Mouse (Mus musculus): ENCODE measurements around the gene Atp10b. TPM values are rescaled to one million over a fixed set of nuclear protein-coding genes. Genes with fewer than 3 reads are reported as not detected.
A peak's percentile ranks its signal among the peaks of the same experiment; 100 is the strongest.
"Not testable (repeated sequence)": the region's sequence is repeated elsewhere in the genome, so short reads cannot be mapped to it uniquely, and the experiment has no call there.

Gene Atp10b
- 2.5 and 2.7 TPM in 2 replicates for polyA plus RNA-seq (2015; fragmentation: Nextera tagmentation; extraction: Ambion mirVana)

DNA sequence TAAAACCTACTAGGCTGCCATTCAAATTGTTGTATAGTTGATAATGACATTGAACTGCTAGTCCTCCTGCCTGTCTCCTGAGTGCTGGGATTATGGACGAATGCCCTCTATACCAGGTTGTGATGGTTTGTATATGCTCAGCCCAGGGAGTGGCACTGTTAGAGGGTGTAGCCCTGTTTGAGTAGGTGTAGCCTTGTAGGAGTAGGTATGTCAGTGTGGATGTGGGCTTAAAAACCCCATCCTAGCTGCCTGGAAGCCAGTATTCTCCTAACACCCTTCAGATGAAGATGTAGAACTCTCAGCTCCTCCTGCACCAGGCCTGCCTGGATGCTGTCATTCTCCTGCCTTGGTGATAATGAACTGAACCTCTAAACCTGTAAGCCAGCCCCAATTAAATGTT lies at the start of gene Atp10b:
Gene Atp10b (plus strand): TSS at position 301 of the 400 bp plus-strand sequence.
- no peaks in the 10 kb centered on the region for H3K27me3 ChIP-seq (replicated peaks; ENCODE audit: control insufficient read depth, insufficient read depth, low read length)
- ATAC-seq = no peak
- no peaks in the 10 kb centered on the region for H3K36me3 ChIP-seq (ENCODE audit: control insufficient read depth, insufficient read depth, low read length)
- no peak within 1 kb of the TSS for H3K27ac ChIP-seq (ENCODE audit: low read length)
- no peak within 1 kb of the TSS for H3K4me2 ChIP-seq (ENCODE audit: low read depth, low read length)
- no peak within 1 kb of the TSS for H3K4me3 ChIP-seq (ENCODE audit: low read length)
- no peaks in the 10 kb centered on the region for H3K9me3 ChIP-seq (ENCODE audit: control insufficient read depth, low read length)
- 63% methylated on average over 1 of the region's 1 CpGs for WGBS
- H3K4me1 ChIP-seq (ENCODE audit: control insufficient read depth, insufficient read depth, low read length) = 0 out of 2 replicates have a peak, but pooled peaks cover 3% of the 10 kb centered on the region
- H3K9ac ChIP-seq (ENCODE audit: low read depth, low read length) = no peak within 1 kb of the TSS

DNA sequence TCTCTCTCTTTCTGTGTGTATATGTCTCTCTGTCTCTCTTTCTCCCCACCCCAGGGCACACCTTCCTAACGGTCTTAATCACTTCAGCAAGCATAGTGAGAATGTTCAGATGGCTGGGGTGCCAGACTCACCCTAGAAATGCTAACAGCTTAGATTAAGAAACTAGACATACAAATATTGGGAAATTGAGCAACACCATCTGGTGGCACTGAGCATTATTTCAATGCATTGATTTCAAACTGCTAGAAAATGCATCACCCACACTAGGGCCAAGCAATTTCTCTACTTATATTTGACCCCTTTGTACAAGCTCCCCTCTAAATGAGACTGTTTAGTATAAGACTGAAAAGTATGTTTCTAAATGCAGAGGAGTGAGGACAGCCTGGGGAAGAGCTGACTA lies 48.3 kb upstream of the Atp10b start:
- Histone ChIP-seq H3K27ac (ENCODE audit: low read length) (no peak overlapping the region), H3K9me3 (ENCODE audit: control insufficient read depth, low read length) (no peaks in the 10 kb centered on the region), H3K4me3 (ENCODE audit: low read length) (no peak overlapping the region), H3K4me2 (ENCODE audit: low read depth, low read length) (no peak overlapping the region), H3K27me3 (replicated peaks; ENCODE audit: control insufficient read depth, insufficient read depth, low read length) (no peaks in the 10 kb centered on the region), H3K36me3 (ENCODE audit: control insufficient read depth, insufficient read depth, low read length) (no peaks in the 10 kb centered on the region), H3K4me1 (ENCODE audit: control insufficient read depth, insufficient read depth, low read length) (no peaks in the 10 kb centered on the region), H3K9ac (ENCODE audit: low read depth, low read length) (no peak overlapping the region)
- no peak for ATAC-seq
- 51% methylated on average over 1 of the region's 1 CpGs for WGBS

DNA sequence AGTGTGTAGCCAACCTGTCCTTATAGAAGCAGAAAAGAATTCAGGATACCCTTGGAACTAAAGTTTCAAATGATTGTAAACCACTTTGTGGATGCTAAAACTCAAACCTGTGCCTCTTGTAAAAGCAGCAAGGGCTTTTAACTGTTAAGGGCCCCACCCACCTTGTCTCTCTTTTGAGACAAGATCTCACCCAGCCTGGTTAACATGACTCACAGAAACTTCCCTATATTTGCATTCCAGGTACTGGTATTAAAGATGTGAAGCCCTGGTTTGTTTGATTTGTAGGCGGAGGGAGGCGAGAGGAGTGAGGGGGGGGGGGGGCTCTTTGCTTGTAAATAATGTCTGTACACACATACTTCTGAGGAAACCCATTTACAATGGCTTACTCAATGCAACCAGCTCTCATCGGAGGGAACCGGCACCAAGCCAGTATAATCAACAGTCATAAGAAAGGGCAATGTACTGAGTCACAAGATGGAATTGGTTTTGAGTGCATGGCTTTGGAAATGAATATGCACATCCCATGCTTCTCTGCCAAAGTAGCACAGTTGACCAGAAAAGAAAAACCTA lies 23.7 kb upstream of the Atp10b start:
- Histone ChIP-seq H3K9me3 (ENCODE audit: control insufficient read depth, low read length) (no peaks in the 10 kb centered on the region), H3K36me3 (ENCODE audit: control insufficient read depth, insufficient read depth, low read length) (no peaks in the 10 kb centered on the region), H3K9ac (ENCODE audit: low read depth, low read length) (no peak overlapping the region), H3K27ac (ENCODE audit: low read length) (no peak overlapping the region), H3K4me1 (ENCODE audit: control insufficient read depth, insufficient read depth, low read length) (no peaks in the 10 kb centered on the region), H3K27me3 (replicated peaks; ENCODE audit: control insufficient read depth, insufficient read depth, low read length) (no peaks in the 10 kb centered on the region), H3K4me3 (ENCODE audit: low read length) (no peak overlapping the region), H3K4me2 (ENCODE audit: low read depth, low read length) (no peak overlapping the region)
- whole genome bisulfite sequencing = 65% methylated on average over 4 of the region's 4 CpGs
- no peak for ATAC-seq

DNA sequence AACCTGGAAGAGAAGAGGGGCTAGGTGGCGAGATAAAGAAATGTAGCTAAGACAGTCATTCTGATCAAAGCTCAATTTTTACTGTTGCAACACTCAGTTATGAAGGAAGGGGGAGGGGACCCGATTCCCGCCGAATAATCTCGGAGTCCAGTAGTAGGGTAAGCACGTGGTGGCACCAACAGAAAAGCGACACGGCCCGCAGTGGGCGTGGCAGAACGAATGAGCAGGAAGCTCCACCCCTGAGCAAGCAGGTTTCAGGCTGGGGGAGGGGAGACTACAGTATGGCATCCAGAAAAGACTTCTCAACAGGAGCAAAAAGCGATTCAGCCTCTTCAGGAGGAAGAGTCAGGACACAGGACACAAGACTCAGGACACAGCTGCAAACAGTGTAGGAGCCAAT lies 23.1 kb upstream of the Atp10b start:
- H3K27me3 ChIP-seq (replicated peaks; ENCODE audit: control insufficient read depth, insufficient read depth, low read length); H3K27ac ChIP-seq (ENCODE audit: low read length); H3K4me3 ChIP-seq (ENCODE audit: low read length); H3K9ac ChIP-seq (ENCODE audit: low read depth, low read length); ATAC-seq; H3K4me2 ChIP-seq (ENCODE audit: low read depth, low read length); H3K9me3 ChIP-seq (ENCODE audit: control insufficient read depth, low read length); H3K4me1 ChIP-seq (ENCODE audit: control insufficient read depth, insufficient read depth, low read length); H3K36me3 ChIP-seq (ENCODE audit: control insufficient read depth, insufficient read depth, low read length): not testable (repeated sequence)
- WGBS = 70% methylated on average over 11 of the region's 12 CpGs

DNA sequence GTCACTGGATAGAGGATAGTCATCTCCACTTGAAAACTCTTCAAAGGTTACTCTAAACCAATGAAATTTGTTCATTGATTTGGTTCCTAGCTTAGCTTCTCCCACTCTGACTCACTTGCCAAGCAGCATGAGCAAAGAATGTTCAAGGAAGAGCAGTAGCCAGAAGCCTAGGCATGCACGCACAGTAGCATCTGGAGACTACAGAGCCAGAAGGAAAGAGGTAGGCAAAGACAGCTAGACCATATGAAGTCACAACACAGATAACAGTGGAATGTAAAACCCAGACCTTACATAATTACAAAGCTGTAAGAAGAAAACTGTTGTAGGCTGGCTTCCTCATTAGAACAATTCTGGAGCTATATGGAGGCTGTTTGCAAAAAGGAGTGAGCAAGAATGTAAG lies 8.4 kb upstream of the Atp10b start:
- Histone ChIP-seq H3K27ac (ENCODE audit: low read length) (no peak overlapping the region), H3K9ac (ENCODE audit: low read depth, low read length) (no peak overlapping the region), H3K36me3 (ENCODE audit: control insufficient read depth, insufficient read depth, low read length) (no peaks in the 10 kb centered on the region), H3K4me2 (ENCODE audit: low read depth, low read length) (no peak overlapping the region), H3K9me3 (ENCODE audit: control insufficient read depth, low read length) (no peaks in the 10 kb centered on the region), H3K27me3 (replicated peaks; ENCODE audit: control insufficient read depth, insufficient read depth, low read length) (no peaks in the 10 kb centered on the region), H3K4me3 (ENCODE audit: low read length) (no peak overlapping the region), H3K4me1 (ENCODE audit: control insufficient read depth, insufficient read depth, low read length) (0 out of 2 replicates have a peak, but pooled peaks cover 3% of the 10 kb centered on the region)
- ATAC-seq = no peak
- WGBS = 89% methylated on average over 1 of the region's 1 CpGs

DNA sequence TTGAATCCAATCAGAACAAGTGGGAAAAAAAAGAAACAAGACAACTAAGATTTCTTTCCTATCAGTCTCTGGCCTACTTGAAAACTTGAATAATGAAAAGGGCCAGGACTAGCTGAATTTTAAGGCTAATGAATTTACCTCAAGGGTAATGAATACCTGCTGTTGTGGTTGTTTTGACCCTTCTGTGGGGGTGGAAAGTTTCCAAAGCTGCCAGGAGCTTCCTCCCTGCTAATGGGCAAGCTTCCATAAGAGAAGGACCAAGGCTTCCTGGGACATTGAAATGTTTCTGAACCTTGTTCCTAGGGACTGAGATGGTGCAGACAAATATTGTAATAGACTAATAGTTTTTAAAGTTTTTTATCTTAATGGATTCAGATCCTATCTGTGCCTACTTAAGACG lies 6.9 kb upstream of the Atp10b start:
- no peaks in the 10 kb centered on the region for H3K9me3 ChIP-seq (ENCODE audit: control insufficient read depth, low read length)
- no peak overlapping the region for H3K4me3 ChIP-seq (ENCODE audit: low read length)
- no peaks in the 10 kb centered on the region for H3K27me3 ChIP-seq (replicated peaks; ENCODE audit: control insufficient read depth, insufficient read depth, low read length)
- no peak overlapping the region for H3K9ac ChIP-seq (ENCODE audit: low read depth, low read length)
- no peak overlapping the region for H3K4me2 ChIP-seq (ENCODE audit: low read depth, low read length)
- H3K4me1 ChIP-seq (ENCODE audit: control insufficient read depth, insufficient read depth, low read length) = 0 out of 2 replicates have a peak, but pooled peaks cover 3% of the 10 kb centered on the region
- no peaks in the 10 kb centered on the region for H3K36me3 ChIP-seq (ENCODE audit: control insufficient read depth, insufficient read depth, low read length)
- no peak overlapping the region for H3K27ac ChIP-seq (ENCODE audit: low read length)
- WGBS = 86% methylated on average over 1 of the region's 1 CpGs
- ATAC-seq = no peak

DNA sequence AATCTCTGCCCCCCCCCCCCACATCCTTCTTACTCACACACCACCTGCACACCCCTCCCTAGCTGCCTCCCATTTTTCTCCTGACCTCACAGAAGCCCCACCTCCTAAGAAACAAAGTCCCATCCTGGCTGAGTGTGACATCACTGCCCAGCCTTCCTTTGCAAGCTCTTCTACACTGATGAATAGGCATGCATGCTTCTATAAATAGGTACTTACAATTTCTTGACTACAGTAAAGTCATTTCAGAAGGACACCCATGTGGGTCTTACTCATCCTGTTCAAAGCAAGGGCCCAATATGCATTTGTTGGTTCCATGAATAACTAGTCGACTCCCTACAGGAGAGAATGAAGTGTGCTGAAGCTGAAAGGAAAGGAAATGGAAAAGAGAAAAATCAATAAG lies 5.5 kb upstream of the Atp10b start:
- Histone ChIP-seq H3K9ac (ENCODE audit: low read depth, low read length) (no peak overlapping the region), H3K9me3 (ENCODE audit: control insufficient read depth, low read length) (no peaks in the 10 kb centered on the region), H3K27ac (ENCODE audit: low read length) (no peak overlapping the region), H3K4me2 (ENCODE audit: low read depth, low read length) (no peak overlapping the region), H3K36me3 (ENCODE audit: control insufficient read depth, insufficient read depth, low read length) (no peaks in the 10 kb centered on the region), H3K27me3 (replicated peaks; ENCODE audit: control insufficient read depth, insufficient read depth, low read length) (no peaks in the 10 kb centered on the region), H3K4me1 (ENCODE audit: control insufficient read depth, insufficient read depth, low read length) (0 out of 2 replicates have a peak, but pooled peaks cover 3% of the 10 kb centered on the region), H3K4me3 (ENCODE audit: low read length) (no peak overlapping the region)
- 85% methylated on average over 1 of the region's 1 CpGs for WGBS
- peak; percentile 66 for ATAC-seq

DNA sequence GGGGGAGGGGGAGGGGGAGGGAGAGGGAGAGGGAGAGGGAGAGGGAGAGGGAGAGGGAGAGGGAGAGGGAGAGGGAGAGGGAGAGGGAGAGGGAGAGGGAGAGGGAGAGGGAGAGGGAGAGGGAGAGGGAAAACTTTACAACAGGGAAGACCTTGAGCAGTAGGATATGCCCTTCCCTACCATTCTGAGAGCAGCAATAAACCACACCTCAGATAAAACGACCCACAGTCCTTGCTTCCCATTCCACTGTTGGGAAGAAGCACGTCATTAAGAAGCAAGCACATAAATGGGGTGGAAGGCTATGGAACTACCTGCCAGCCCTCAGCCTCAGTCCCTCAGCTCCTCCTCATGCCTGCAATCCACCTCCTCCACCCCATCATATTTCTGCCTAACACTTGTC lies 4.8 kb upstream of the Atp10b start:
- not testable (repeated sequence) for H3K4me1 ChIP-seq (ENCODE audit: control insufficient read depth, insufficient read depth, low read length); H3K9ac ChIP-seq (ENCODE audit: low read depth, low read length); H3K4me3 ChIP-seq (ENCODE audit: low read length); H3K27ac ChIP-seq (ENCODE audit: low read length); H3K9me3 ChIP-seq (ENCODE audit: control insufficient read depth, low read length); H3K27me3 ChIP-seq (replicated peaks; ENCODE audit: control insufficient read depth, insufficient read depth, low read length); H3K36me3 ChIP-seq (ENCODE audit: control insufficient read depth, insufficient read depth, low read length); H3K4me2 ChIP-seq (ENCODE audit: low read depth, low read length)
- 34% methylated on average over 2 of the region's 2 CpGs for WGBS
- ATAC-seq = peak; percentile 89

DNA sequence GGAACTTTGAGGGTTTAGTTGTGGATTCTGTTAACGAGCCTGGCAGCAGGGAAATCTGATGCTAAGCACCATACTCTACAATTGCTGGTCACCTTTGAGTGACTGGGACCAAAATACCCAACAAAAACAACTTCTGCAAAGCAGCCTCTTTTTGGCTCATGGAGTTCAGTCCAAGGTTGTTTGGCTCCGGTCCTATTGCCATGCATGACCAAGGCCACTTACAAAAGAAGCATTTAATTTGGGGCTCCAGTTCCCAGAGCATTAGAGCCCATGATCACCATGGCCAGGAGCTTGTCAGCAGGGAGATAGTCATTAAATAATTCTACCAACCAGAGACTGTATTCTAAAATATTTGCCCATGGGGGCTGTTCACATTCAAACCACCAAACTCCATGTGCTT lies 2.3 kb upstream of the Atp10b start:
- Histone ChIP-seq H3K4me2 (ENCODE audit: low read depth, low read length) (no peak overlapping the region), H3K9me3 (ENCODE audit: control insufficient read depth, low read length) (no peaks in the 10 kb centered on the region), H3K9ac (ENCODE audit: low read depth, low read length) (no peak overlapping the region), H3K27ac (ENCODE audit: low read length) (no peak overlapping the region), H3K4me3 (ENCODE audit: low read length) (no peak overlapping the region), H3K4me1 (ENCODE audit: control insufficient read depth, insufficient read depth, low read length) (0 out of 2 replicates have a peak, but pooled peaks cover 3% of the 10 kb centered on the region), H3K27me3 (replicated peaks; ENCODE audit: control insufficient read depth, insufficient read depth, low read length) (no peaks in the 10 kb centered on the region), H3K36me3 (ENCODE audit: control insufficient read depth, insufficient read depth, low read length) (no peaks in the 10 kb centered on the region)
- 59% methylated on average over 2 of the region's 2 CpGs for WGBS
- no peak for ATAC-seq

DNA sequence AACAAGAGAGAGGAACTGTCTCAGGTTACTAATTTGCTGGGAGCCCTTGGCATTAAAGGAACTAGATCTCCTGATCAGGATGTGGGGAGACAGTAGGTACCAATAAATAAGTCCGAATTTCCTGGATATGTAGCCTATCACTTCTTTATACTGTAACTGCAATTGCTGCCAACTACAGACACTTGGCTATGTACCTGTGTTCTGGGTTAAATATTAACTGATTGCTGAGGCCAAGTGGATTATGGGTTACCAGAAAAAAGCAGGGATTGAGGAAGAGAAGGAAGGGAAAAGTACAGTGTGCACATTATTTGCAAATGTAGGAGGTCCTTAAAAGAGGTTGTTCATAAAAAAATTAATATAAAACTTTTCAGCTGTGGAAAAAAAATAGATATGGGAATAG lies 1.3 kb upstream of the Atp10b start:
- H3K4me2 ChIP-seq (ENCODE audit: low read depth, low read length) = no peak overlapping the region
- H3K27me3 ChIP-seq (replicated peaks; ENCODE audit: control insufficient read depth, insufficient read depth, low read length) = no peaks in the 10 kb centered on the region
- no peaks in the 10 kb centered on the region for H3K9me3 ChIP-seq (ENCODE audit: control insufficient read depth, low read length)
- no peaks in the 10 kb centered on the region for H3K36me3 ChIP-seq (ENCODE audit: control insufficient read depth, insufficient read depth, low read length)
- 65% methylated on average over 1 of the region's 1 CpGs for WGBS
- peak; percentile 43 for ATAC-seq
- 0 out of 2 replicates have a peak, but pooled peaks cover 3% of the 10 kb centered on the region for H3K4me1 ChIP-seq (ENCODE audit: control insufficient read depth, insufficient read depth, low read length)
- H3K4me3 ChIP-seq (ENCODE audit: low read length) = no peak overlapping the region
- no peak overlapping the region for H3K27ac ChIP-seq (ENCODE audit: low read length)
- H3K9ac ChIP-seq (ENCODE audit: low read depth, low read length) = no peak overlapping the region
